Mouse (Mus musculus): Measurements from ENCODE around the gene Dennd2a. TPM values are rescaled to one million over a fixed set of nuclear protein-coding genes. Genes with fewer than 3 reads are reported as not detected.
A peak's percentile ranks its signal among the peaks of the same experiment; 100 is the strongest.

Gene Dennd2a
- 10 to 100 TPM; 13.6 to 15.3 TPM for total RNA-seq (2021)
- long read RNA-seq, experiment 1, full-length matches to known transcripts: 5 of 8 reads
- long read RNA-seq, experiment 1, partial matches to known transcripts: 1 of 8 reads
- long read RNA-seq, experiment 1, other reads (novel, unspliced or antisense): 2 of 8 reads
- long read RNA-seq, experiment 2, full-length matches to known transcripts: 7 of 13 reads
- long read RNA-seq, experiment 2, partial matches to known transcripts: 0 of 13 reads
- long read RNA-seq, experiment 2, other reads (novel, unspliced or antisense): 6 of 13 reads

- intact Hi-C loops (cut with DNase I): no loop called here
- peak; percentile 87 to 88 for DNase-seq
Observed at GRCm38 (mm10) chr6:39557723-39558261, at the start of gene Dennd2a. TSS of gene Dennd2a (minus strand) at chr6:39557867.

- intact Hi-C loops (cut with DNase I): no loop called here
- DNase-seq: no peak
Observed at GRCm38 (mm10) chr6:39607365-39607764, 49.7 kb upstream of the Dennd2a start.

GRCm38 (mm10) chr6:39606862-39607261 lies 49.2 kb upstream of the Dennd2a start:
- DNase-seq: no peak
- intact Hi-C loops (cut with DNase I): no loop called here

GRCm38 (mm10) chr6:39606056-39606455 lies 48.4 kb upstream of the Dennd2a start:
- intact Hi-C loops (cut with DNase I): no loop called here
- no peak for DNase-seq

- no peak for DNase-seq
- intact Hi-C loops (cut with DNase I): no loop called here
Observed at GRCm38 (mm10) chr6:39604565-39604964, 46.9 kb upstream of the Dennd2a start.

GRCm38 (mm10) chr6:39601828-39602227 lies 44.2 kb upstream of the Dennd2a start:
- DNase-seq: no peak
- intact Hi-C loops (cut with DNase I): no loop called here

GRCm38 (mm10) chr6:39600851-39601250 lies 43.2 kb upstream of the Dennd2a start:
- no peak for DNase-seq
- intact Hi-C loops (cut with DNase I): no loop called here

GRCm38 (mm10) chr6:39592401-39593214 lies 34.9 kb upstream of the Dennd2a start, which contains the start of gene Ndufb2:
TSS of gene Ndufb2 (plus strand) at chr6:39592574.
- intact Hi-C loops (cut with DNase I): loop anchor here (5.0 to 10.0 kb wide), 2 partner anchors 135 to 192 kb away; partner anchors contain the start of gene Braf
- DNase-seq: peak; percentile 93 to 95

GRCm38 (mm10) chr6:39591481-39591880 lies 33.8 kb upstream of the Dennd2a start:
- no peak for DNase-seq
- intact Hi-C loops (cut with DNase I): loop anchor here (5.0 to 10.0 kb wide), 2 partner anchors 136 to 193 kb away; partner anchors contain the start of gene Braf

GRCm38 (mm10) chr6:39585517-39585916 lies 27.9 kb upstream of the Dennd2a start, which contains the start of gene Gm42420:
TSS of gene Gm42420 (plus strand) at chr6:39585753.
- DNase-seq: no peak
- intact Hi-C loops (cut with DNase I): no loop called here

- intact Hi-C loops (cut with DNase I): no loop called here
- no peak for DNase-seq
Observed at GRCm38 (mm10) chr6:39581087-39581784, 23.6 kb upstream of the Dennd2a start.

- intact Hi-C loops (cut with DNase I): no loop called here
- no peak for DNase-seq
Observed at GRCm38 (mm10) chr6:39580558-39580957, 22.9 kb upstream of the Dennd2a start.

GRCm38 (mm10) chr6:39579552-39579951 lies 21.9 kb upstream of the Dennd2a start:
- intact Hi-C loops (cut with DNase I): no loop called here
- DNase-seq: no peak

- no peak for DNase-seq
- intact Hi-C loops (cut with DNase I): no loop called here
Observed at GRCm38 (mm10) chr6:39574951-39575350, 17.3 kb upstream of the Dennd2a start.

- peak; percentile 16 to 48 for DNase-seq
Observed at GRCm38 (mm10) chr6:39574555-39574869, 16.8 kb upstream of the Dennd2a start.

GRCm38 (mm10) chr6:39573791-39574554 lies 16.3 kb upstream of the Dennd2a start, which contains the start of gene Adck2:
TSS of gene Adck2 (plus strand) at chr6:39573873.
- DNase-seq: peak; percentile 77 to 79

More at GRCm38 (mm10) chr6:39574555-39574869, 16.8 kb upstream of the Dennd2a start:
- intact Hi-C loops (cut with DNase I): no loop called here

GRCm38 (mm10) chr6:39570426-39570825 lies 12.8 kb upstream of the Dennd2a start:
- DNase-seq: no peak
- intact Hi-C loops (cut with DNase I): no loop called here

More at GRCm38 (mm10) chr6:39573791-39574554, 16.3 kb upstream of the Dennd2a start, which contains the start of gene Adck2:
- intact Hi-C loops (cut with DNase I): no loop called here

GRCm38 (mm10) chr6:39567528-39567927 lies 9.9 kb upstream of the Dennd2a start:
- intact Hi-C loops (cut with DNase I): loop anchor here (1.0 to 5.0 kb wide), 3 partner anchors 104 to 215 kb away; no protein-coding TSS in a partner anchor

More at GRCm38 (mm10) chr6:39567528-39567927, 9.9 kb upstream of the Dennd2a start:
- peak in 1 of 2 experiments; percentile 49 for DNase-seq

Measured in heart, postnatal 14 days (tissue).